Mouse (Mus musculus): ENCODE data around the gene Slc6a9.

The Slc6a9 gene

DNA sequence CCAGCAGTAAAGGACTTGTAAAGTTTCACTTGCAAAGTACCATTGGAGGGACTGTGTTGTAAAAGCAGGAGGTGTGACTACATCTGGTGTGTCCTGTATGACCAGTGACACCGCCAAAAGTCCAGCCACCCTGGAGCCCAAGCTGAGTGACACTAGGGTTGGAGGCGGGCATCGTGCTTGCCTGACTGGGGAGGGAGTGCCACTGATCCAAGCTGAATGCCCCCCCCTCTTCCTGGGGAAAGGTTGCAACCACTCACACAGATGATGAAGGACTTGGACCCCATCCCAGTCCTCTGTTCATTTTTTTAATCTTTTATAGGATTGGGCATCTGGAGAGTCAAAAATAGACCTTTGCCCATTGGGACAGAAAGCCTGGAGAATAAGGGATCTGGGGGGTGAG is 7.3 kb downstream of the Slc6a9 start:
- peak; percentile 21 for DNase-seq

DNA sequence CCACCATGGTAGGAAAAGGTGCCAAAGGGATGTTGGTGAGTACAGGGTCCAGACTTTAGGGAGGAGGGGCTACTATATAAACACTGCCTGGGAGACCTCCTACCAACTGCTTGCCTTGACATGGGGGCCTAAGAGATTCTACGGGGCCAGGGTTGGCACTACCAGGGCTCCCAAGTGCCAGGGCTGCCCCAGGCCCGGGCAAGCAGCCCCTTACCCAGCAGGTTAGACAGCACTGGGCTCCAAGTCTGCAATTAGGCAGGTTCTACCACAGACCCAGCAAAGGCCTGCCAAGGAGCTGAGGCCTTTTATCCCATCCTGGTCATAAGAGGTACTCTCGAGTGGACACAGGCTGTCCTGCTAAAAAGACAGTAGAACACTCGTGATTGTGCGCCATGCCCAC is 8.8 kb downstream of the Slc6a9 start:
- no peak for DNase-seq

DNA sequence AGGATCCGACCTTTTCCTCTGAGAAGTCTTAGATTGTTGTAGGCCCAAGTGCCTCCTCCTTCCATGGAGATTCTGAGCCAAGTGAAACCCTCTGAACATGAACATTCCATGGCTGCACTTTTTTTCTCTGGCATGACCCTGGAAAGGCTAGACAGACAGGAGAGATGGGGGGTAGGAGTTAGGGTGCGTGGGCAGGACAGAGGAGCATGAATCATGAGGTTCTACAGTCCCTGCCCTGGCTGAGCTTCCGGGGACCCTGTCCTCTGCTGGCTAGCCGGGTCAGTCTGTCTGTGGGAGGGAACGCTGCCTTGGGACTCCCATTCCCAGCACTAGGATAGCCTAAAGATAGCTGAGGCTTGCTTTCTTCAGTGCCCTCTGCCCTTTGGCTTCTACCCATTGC is 10.2 kb downstream of the Slc6a9 start:
- no peak for DNase-seq

DNA sequence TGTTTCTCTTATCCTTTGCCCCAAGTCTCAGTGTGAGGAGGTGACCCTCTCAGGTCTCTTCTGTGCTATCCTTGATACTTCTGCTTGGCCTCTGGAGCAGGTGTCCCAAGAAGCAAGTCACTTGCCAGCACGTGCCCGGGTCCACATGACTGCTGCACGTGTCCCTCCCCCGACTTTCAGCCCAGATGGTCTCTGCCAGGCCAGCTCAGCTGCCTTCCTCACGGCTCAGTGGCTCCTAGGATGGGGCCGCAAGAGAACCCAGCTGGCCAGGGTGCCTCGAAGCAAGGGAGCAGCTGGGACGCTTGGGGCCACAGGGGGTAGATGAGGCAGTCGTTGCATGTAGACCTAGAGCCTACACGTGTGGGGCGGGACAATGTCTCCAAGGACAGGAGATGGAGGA is 11.0 kb downstream of the Slc6a9 start:
- DNase-seq: no peak

DNA sequence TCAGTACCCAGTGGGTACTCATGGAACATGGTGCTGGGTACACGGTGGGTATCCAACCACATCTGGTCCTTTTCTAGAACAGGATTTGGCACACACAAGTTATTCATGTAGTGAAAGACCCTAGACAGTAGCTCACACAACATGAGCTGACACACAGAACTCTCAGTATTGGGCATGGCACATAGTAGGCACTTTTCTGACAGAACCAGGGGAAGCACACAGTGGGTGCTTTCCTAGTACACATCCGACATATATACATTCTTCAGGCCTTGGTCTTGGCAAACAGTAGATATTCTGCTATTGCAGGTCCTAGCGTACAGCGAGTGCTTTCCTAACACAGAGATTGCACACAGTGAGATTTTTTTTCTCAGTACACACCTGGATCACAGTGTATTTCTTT is 12.0 kb downstream of the Slc6a9 start:
- no peak for DNase-seq

DNA sequence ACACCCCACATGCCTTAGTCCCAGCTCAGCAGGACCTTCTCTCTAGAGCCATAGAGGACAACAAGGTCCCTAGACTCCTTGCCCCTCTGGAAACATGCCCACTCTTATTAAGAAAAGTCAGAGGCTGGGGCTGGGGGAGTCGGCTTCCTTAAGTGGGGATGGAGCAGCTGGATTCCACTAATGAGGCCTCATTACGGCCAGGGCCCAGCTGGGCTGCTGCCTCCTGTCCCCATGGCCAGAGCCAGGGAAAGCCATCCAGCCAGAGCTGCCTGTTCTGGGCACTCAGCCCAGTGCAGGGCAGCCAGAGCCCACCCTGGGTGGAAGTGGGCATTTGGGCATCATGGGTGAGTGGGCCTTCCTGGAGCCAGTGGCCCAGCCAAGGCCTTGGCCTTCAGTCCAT is 12.7 kb downstream of the Slc6a9 start:
- no peak for DNase-seq

DNA sequence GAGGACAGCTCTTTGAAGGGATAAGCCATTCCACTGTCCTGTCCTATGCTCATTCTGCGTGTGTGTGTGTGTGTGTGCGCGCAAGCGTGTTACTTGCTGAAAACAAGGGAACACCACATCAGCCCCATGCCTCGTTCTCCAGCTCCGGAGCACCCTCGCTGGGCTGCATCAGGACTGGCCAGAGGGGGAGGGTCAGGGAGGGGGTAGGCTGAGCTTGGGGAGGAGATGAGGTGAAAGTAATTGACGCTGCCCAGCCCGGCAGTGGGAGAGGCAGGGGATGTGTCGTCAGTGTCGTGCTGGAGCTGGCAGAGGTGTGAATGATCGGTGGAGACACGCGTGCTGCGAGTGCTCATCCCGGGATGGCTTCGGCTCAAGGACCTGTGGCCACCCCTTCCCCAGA is 14.8 kb downstream of the Slc6a9 start:
- no peak for DNase-seq

DNA sequence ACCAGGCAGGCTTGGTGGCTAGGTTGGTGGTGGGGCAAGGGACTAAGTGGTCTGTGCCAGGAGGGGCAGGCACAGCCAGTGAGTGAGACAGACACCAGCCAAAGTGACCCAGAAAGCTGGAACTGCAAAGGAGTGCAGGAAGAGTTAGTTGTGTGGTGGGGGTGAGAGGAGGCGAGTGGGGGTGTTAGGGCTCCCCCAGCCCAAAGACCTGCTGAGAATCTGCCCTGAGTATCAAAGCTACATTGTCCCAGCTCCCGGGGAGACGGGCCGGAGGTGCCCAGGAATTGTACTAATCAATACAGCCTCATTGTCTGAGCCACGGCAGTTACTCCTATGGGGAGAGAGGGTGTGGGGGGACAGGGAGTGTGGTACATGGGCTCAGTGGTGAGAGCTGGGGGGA is 15.2 kb downstream of the Slc6a9 start:
- no peak for DNase-seq

DNA sequence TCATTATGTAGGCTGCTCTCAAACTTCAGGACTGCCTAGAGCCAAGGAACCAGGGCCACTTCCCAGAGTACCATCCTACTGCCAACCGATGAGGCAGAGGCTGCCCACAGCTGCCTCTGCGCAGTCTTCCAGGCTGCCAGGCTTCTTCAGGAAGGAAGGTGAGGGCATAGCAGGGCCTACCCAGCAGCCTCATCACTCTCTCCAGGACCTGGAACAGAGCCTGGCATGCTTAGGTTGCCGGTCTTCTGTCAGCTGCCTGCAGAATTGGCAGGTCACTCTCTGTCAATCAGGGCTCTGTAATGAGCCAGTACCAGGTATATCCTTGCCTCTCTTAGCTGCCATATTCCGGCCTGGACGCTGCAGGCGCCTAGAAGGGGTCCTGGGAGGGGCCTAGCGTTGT is 15.9 kb downstream of the Slc6a9 start:
- DNase-seq: no peak

DNA sequence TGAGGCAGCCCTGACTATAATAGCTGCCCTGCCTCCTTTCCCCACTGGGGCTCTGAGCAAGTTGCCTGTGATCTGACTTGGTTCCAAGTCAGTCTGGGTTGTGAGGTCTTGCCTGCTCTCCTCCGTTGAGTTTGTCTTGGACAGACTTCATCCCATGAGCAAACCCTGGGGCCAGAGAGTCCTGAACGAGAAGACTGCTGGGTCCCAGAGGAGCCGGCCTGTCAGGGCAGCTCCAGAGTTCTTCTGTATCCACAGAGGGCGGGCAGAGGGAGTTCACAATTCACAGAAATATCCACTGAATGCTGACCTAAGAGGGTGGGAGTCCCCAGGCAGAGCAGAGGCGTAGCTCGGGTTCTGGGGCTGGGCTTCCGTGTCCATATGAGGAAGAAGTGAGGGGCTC is 16.6 kb downstream of the Slc6a9 start:
- no peak for DNase-seq

DNA sequence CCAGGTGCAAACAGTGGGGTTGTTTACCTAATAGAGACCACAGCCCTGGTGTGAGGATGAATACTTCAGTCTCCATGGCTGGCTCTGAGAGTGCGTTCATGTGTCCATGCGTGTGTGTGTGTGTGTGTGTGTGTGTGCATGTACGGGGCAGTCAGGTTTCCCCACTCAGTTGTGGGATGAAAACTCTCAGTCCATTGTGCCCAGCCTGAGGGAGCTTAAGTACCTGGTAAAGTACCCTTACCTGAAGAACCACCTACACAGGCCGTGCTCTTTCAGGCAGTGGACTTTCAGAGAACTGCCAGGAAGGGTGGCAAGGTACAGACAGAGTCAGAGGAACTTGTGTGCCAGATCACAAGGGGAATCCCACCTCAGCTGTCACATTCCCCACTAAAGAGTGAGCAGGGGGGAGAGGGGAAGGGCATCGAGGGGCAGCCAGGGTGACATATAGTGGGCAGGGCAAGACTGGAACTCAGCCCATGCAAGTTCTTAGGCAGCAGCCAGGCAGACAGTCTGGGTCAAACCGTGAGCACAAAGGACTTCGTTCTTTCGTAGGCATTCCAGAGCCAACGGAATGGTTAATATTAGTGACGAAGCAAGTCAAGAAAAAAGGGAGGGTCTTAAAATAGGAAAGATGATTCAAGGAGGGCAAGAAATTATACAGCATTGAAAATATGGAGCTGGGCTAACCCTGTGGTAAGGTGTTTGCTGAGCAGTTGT is 18.0 kb downstream of the Slc6a9 start:
- peak; percentile 56 for DNase-seq

DNA sequence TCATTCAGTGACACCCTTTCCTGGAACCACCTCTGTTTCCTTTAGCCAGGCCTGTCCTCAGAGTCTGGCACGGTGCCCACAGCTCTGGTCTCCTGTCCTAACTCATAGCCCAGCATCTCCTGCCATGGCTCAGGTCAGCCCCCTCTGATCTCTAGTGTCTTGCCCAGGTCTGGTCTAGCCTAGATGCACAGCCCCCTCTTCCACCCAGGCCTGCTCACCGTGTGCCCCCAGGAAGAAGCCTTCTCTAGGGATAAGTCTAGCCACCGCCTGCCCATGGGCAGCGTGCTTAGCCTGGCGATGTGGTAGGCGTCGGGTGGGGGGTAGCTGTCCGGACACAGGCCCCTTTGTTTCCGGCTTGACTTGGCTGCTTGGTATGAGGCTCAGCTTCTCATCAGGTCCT is 20.8 kb downstream of the Slc6a9 start:
- peak; percentile 31 for DNase-seq

DNA sequence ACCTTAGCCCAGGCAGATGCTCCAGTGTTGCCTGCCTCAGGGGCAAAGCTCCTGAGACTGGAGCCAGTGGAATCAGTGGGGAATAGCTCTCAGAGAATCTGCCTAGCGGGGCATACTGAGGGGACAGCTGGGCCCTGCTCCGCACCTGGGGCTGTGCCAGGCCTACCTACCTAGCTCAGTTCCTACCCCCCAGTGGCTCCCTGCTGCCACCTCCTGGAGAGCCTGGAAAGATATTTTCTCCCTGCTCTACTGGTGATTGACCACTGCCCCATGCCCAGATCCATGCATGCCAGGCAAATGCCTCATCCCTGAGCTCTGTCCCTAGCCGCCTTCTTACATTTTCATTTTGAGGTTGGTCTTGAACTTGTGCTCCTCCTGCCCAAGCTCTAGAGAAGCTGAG is 24.5 kb downstream of the Slc6a9 start:
- DNase-seq: peak; percentile 56

DNA sequence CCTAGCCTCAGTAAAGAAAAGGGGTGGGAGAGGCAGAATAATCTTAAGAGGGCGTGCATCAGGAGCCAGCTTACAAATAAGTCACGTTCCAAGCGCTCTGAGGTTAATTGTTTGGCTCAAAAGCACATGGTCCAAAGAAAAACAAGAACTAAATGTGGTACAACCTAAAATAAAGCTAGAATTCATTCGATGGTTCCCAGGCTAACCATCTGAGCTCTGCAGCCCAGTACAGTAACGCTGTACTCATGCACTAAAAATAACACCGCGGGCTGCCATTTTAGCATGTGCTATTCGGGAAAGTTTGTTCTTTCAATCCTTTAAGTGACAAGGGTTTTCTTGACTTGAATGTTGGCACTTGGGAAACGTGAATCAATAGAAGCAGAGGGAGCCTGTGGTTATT is 26.3 kb downstream of the Slc6a9 start:
- DNase-seq: no peak

DNA sequence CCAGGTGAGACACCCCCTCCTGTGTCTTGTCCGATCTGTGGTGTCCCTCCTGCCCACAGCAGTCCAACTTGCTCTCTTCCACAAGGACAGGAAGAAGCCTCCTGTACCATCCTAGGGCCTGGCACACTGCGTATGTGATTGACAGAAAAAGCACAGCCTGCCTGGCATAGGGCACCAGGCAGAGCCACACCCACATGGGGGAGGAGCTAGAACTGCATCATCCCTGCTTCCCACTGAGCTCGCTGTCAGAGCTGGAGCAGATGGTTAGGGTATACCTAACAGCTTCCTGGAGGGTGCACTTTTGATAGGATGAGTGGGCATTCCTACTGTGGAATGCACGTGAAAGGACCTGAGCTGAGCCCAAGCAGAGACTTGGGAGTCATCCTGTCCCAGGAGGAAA is 28.5 kb downstream of the Slc6a9 start:
- peak; percentile 55 for DNase-seq

DNA sequence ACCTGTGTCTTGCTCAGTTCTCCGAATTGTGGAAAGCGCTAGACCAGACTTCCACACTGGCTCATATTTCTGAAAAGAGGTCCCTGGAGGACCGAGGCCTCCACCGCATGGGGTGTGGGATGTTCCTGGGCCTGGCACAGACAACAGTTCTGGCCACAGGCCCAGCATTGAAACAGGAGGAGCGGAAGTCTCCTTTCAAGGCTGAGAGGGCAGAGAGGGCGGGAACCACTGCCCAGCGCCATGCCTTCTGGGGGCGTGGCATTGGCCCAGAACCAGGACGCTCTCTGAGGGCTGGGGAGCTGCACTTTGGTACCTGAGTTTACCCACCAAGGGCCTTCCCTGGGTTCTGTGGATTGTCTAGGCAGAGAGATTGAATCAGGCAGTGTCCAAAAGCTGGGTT is 31.8 kb downstream of the Slc6a9 start:
- DNase-seq: peak; percentile 90

DNA sequence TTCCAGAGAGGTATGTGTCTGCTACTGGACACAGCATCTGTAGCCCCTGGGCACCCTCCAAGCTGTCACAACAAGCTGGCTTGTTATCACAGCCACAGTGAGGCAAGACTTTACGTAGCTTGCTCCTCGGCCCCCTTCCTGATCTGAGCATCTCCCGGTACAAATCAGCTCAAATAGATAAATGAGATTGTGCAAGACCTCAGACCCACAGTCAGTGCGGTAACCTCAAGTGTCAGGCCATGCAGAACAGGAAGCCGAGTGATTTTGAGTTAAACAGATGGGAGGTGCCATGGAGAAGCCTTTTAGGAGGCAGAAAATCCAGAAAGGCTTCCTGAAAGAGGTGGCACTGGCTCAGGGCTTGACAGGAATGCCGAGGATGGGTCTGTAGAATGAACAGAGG is 32.7 kb downstream of the Slc6a9 start:
- no peak for DNase-seq

DNA sequence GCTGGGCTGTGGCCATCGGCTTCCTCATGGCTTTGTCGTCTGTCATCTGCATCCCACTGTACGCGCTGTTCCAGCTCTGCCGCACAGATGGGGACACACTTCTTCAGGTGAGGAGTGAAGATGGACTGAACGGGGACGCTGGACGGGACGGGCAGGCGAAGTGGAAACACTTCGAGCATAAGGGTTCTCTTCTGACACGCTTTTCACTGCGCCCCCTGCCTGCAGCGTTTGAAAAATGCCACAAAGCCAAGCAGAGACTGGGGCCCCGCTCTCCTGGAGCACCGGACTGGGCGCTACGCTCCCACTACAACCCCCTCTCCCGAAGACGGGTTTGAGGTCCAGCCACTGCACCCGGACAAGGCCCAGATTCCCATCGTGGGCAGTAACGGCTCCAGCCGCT is 33.5 kb downstream of the Slc6a9 start:
- peak; percentile 70 for DNase-seq

DNA sequence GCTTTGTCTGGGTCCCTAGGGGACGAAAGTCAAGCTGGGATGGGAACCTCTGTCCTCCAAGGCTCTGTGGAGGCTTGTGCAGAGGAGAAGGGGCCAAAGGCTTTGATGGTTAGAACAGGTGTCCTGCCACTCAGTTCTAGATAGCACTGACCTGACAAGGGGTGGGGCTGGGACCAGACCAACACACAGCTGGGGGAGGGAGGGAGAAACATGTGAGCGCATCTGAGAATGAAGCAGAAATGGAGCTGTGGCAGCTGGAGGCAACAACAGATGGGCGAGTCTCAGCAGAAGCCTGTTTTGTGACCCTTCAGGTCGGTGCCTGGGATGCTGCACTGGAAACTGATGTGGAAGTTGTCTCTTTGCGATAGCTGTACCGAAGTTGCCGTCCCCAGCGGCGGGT is 35.0 kb downstream of the Slc6a9 start:
- DNase-seq: no peak

DNA sequence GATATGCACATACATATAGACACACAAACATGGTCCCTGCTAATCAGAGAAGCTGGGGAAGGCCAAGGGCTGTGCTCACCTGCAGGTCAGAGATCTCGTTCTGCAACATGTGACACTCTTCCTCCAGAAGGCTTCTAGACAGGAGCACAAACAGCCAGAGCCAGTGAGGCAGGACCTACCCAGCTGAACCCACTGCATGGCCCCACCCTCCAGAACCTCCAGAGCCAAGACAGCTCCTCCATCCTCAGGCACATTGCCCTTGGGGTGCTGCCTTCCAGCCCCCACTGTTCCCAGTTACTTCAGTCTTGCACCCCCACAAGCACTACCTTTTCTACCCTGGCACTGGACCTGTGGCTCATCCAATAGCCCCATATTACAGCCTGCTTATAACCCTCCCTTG is 36.1 kb downstream of the Slc6a9 start:
- DNase-seq: no peak

DNA sequence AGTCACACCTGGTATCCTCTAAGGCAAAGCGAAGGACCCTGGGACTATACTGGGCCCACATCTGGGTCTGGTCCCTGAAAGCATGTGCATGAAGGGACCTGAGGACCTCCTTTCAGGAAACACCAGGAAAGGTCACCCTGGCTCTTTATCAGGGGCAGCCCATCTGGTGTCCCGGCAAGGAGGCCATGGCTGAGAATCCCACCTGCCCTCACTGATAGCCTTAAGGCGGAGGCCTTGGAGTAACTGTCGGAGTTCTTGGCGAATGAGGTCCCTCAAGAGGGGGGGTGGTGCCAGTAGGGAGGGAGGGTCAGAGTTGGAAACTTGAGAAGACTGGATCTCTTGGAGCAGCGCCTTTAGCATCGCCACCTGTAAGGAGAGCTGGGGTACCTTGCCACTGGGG is 37.5 kb downstream of the Slc6a9 start:
- DNase-seq: no peak

DNA sequence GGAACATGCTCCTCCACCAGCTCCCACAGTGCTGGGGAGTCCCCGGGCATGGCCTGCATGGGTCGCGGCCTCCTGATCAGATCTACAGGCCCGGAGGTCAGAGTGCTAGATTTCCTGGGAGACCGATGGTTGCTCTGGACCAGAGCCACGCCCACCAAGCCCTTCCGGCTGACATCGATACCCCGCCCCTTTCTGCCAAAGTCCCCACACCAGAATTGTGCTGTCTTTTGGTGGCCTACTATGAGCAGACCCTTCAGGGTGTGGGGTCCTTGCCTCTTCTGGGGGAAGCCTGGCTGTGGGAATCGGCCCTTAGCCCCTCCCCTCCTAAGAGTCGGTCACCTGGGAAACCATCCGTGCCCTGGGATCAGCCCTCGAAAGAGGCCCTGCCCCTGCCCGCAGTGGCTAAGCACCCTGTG is 38.2 kb downstream of the Slc6a9 start, which contains the start of gene Ccdc24:
Gene Ccdc24 (minus strand): TSS at position 87 of the 416 bp plus-strand sequence.
- peak; percentile 32 for DNase-seq

DNA sequence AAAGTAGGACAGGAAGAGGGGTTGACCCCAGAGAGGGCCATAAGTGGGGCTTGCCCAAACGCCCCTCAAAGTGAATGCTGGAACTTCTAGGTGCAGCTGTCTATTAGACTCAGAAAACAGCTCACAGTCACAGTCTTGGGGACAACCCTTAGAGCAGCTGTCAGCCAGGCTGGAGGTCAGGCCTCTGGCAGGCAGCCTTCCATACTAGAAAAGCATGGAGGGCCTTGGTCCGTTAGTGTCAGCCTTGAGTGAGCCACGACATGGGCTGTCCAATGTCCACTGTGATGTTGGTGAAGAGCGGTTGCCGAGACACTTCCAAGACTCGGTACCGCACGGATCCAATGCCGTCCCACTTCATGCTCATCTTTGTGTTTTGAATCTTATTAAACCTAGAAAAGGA is 39.3 kb downstream of the Slc6a9 start:
- DNase-seq: no peak

DNA sequence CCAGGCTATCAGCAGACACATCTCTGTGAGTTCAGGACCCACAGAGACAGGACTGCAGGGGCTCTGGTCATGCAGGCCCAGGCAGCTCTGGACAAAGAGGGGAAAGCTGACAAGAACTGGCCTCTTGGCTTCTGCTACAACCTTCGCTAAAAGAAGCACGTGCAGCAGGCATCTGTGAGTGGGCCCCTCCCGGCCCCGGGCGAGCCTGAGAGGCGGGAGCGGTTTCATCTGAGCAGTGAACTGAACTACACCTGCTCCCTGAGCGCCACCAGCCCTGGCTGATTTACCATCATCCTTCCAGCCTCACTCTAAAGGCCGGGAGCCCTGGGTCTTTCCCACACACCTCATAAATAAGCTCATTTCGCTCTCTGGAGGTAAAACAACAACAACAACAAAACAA is 44.0 kb downstream of the Slc6a9 start:
- DNase-seq: no peak

DNA sequence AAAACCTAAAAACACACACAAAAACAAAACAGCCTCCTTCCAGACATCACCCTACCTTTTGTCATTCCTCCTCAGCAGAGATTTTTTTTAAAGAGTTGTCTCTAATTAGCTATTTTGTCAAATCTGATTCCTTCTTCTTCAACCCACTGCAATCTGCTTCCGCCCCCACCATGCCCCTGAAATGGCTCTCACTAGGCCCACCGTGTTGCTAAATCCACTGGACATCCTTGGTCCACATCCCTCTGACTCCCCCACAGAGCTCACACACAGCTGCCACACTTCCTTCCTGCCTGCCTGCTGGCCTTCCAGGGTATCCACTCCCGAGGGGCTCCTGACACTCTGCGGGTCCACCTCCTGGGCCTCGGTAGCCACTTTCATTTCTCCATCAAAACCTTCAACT is 44.4 kb downstream of the Slc6a9 start:
- DNase-seq: no peak
